Mouse (Mus musculus): ENCODE data around the gene Chkb. TPM values are rescaled to one million over a fixed set of nuclear protein-coding genes. Genes with fewer than 3 reads are reported as not detected.
"Not testable (repeated sequence)": the region's sequence is repeated elsewhere in the genome, so short reads cannot be mapped to it uniquely, and the experiment has no call there.

Chkb gene
- polyA plus RNA-seq, 1 experiment from 2014 or later, result 81.4 TPM

- Histone ChIP-seq H3K4me1 (replicated peaks) (peaks cover 32% of the 10 kb centered on the region), H3K9me3 (no peaks in the 10 kb centered on the region), H3K9ac (peak overlapping the region; percentile 91), H3K36me3 (peaks cover 20% of the 10 kb centered on the region), H3K4me3 (peak overlapping the region; percentile 73), H3K27me3 (peaks cover 16% of the 10 kb centered on the region; the same call in 1 of the 2 replicates), H3K27ac (replicated peaks) (peak overlapping the region; percentile 83), H3K4me2 (peak overlapping the region; percentile 91)
- 5% methylated on average over 24 of the region's 24 CpGs for whole genome bisulfite sequencing
- peak; percentile 87 for ATAC-seq (ENCODE audit: low read depth)
Observed at GRCm38 (mm10) chr15:89452906-89453864, 23.5 kb upstream of the Chkb start.

DNA sequence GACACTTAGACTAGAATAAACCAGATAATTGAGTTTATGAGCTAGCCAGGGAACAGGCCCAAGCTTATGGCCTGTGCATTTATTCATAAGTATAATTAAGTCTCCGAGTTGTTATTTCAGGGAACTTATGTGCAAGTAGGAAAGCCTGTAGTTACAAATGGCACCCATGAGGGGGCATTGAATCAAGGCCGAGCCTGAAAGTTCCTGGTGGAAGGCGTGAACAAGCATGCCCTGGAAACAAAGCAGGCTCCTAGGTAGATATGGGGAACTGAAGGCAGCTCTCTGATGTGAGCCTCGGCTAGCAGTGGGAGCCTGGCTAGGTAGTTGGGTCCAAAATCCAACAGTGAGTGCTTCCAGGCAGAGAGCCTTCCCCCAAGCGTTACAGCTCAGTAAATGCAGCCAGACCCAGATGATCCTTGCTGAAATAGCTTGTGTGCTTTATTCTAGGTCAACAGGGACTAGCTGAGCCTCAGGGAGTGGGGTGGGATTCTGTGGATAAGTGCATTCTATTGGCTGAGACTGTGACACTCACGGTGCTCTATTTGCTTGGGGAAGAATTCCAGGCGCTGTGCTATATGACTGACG, 12.9 kb upstream of the Chkb start:
- Histone ChIP-seq H3K36me3 (no peaks in the 10 kb centered on the region), H3K9ac (no peak overlapping the region), H3K27me3 (no peaks in the 10 kb centered on the region), H3K4me2 (no peak overlapping the region), H3K27ac (replicated peaks) (no peak overlapping the region), H3K4me1 (replicated peaks) (no peaks in the 10 kb centered on the region), H3K9me3 (no peaks in the 10 kb centered on the region), H3K4me3 (no peak overlapping the region)
- ATAC-seq (ENCODE audit: low read depth), result no peak
- 39% methylated on average over 8 of the region's 8 CpGs for WGBS

GRCm38 (mm10) chr15:89435878-89436277, 6.2 kb upstream of the Chkb start:
- Histone ChIP-seq H3K4me3 (no peak overlapping the region), H3K4me2 (no peak overlapping the region), H3K4me1 (replicated peaks) (peaks cover 11% of the 10 kb centered on the region; the same call in 1 of the 2 replicates), H3K27ac (replicated peaks) (no peak overlapping the region), H3K9ac (no peak overlapping the region), H3K27me3 (no peaks in the 10 kb centered on the region), H3K36me3 (no peaks in the 10 kb centered on the region), H3K9me3 (no peaks in the 10 kb centered on the region)
- ATAC-seq (ENCODE audit: low read depth), result no peak
- WGBS, result 90% methylated on average over 5 of the region's 5 CpGs

GRCm38 (mm10) chr15:89434136-89434535, 4.4 kb upstream of the Chkb start:
- no peak overlapping the region for H3K4me3 ChIP-seq
- no peak for ATAC-seq (ENCODE audit: low read depth)
- H3K4me1 ChIP-seq (replicated peaks), result peaks cover 20% of the 10 kb centered on the region
- no peaks in the 10 kb centered on the region for H3K9me3 ChIP-seq
- H3K4me2 ChIP-seq, result no peak overlapping the region
- no peak overlapping the region for H3K9ac ChIP-seq
- no peak overlapping the region for H3K27ac ChIP-seq (replicated peaks)
- 85% methylated on average over 3 of the region's 3 CpGs for WGBS
- H3K27me3 ChIP-seq, result no peaks in the 10 kb centered on the region
- H3K36me3 ChIP-seq, result no peaks in the 10 kb centered on the region

GRCm38 (mm10) chr15:89432946-89433345, 3.2 kb upstream of the Chkb start:
- no peaks in the 10 kb centered on the region for H3K9me3 ChIP-seq
- no peak overlapping the region for H3K27ac ChIP-seq (replicated peaks)
- no peak overlapping the region for H3K9ac ChIP-seq
- H3K4me2 ChIP-seq, result no peak overlapping the region
- H3K4me3 ChIP-seq, result no peak overlapping the region
- 91% methylated on average over 4 of the region's 4 CpGs for WGBS
- peaks cover 30% of the 10 kb centered on the region for H3K4me1 ChIP-seq (replicated peaks)
- H3K36me3 ChIP-seq, result no peaks in the 10 kb centered on the region; the same call in 1 of the 2 replicates
- no peak for ATAC-seq (ENCODE audit: low read depth)
- no peaks in the 10 kb centered on the region for H3K27me3 ChIP-seq

DNA sequence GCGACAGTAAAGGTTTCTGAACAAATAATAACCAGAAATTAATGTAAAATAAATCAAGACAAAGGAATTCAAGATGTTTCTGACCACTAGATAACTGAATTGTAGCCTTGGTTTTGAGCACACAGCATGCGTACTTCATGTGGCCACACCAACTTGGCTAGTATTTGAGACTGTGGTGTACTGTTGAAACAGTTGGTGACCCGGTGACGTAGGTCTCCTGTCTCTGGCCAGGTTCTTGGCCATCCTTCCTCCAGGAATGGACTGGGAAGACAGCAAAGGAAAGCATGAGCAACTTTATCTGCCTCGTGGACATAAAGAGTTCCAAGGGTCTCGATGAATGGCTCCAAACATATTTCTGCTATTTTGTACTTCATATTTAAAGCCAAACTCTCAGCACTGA, 2.1 kb upstream of the Chkb start:
- 94% methylated on average over 6 of the region's 6 CpGs for WGBS
- Histone ChIP-seq H3K4me1 (replicated peaks) (peaks cover 30% of the 10 kb centered on the region), H3K36me3 (peaks cover 11% of the 10 kb centered on the region), H3K9ac (0 out of 2 replicates have a peak overlapping the region, but pooled peaks have one; percentile 3), H3K4me3 (no peak overlapping the region), H3K27ac (replicated peaks) (no peak overlapping the region), H3K4me2 (no peak overlapping the region), H3K9me3 (no peaks in the 10 kb centered on the region), H3K27me3 (no peaks in the 10 kb centered on the region)
- no peak for ATAC-seq (ENCODE audit: low read depth)

DNA sequence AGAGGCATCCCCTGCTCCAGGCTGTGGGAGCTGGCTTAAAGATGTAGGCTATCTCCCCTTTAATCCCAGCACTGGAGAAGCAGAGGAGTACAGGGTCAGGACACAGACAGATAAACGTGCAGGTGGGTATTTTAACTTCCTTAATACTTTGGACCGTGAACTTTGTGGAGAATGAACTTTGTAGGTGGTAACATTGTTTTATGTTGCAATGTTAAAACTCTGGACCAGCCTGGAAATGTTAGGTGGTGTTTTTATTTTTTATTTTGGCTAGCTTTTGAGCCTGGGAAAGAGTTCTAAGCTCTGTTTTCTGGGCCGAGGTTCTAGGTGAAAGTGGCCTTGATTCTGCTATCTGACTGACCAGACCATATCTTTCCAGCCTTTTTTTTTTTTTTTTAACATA, 1.6 kb upstream of the Chkb start:
- Histone ChIP-seq H3K27ac (replicated peaks) (no peak overlapping the region), H3K4me3 (no peak overlapping the region), H3K4me2 (no peak overlapping the region), H3K9ac (no peak overlapping the region), H3K4me1 (replicated peaks) (peaks cover 30% of the 10 kb centered on the region), H3K36me3 (peaks cover 16% of the 10 kb centered on the region), H3K9me3 (no peaks in the 10 kb centered on the region), H3K27me3 (no peaks in the 10 kb centered on the region)
- WGBS, result 88% methylated on average over 3 of the region's 3 CpGs
- no peak for ATAC-seq (ENCODE audit: low read depth)

DNA sequence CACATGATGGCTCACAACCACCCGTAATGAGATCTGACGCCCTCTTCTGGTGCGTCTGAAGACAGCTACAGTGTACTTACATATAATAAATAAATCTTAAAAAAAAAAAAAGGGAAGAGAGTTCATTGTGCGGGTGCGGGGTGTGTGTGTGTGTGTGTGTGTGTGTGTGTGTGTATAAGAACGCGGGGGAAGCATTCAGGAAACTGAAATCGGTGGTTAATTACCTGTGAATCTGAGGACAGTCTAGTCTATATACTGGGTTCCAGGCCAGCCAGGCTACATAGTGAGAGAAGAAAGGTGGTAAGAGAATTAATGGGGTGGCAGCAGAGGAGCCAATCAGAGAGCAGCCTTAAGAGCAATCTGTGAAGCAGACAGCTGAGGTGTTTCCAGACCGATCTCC, 1.1 kb upstream of the Chkb start:
- H3K27ac ChIP-seq (replicated peaks); ATAC-seq (ENCODE audit: low read depth); H3K9ac ChIP-seq; H3K27me3 ChIP-seq; H3K4me3 ChIP-seq; H3K9me3 ChIP-seq: not testable (repeated sequence)
- WGBS, result 84% methylated on average over 8 of the region's 9 CpGs
- peaks cover 21% of the 10 kb centered on the region for H3K36me3 ChIP-seq
- peak overlapping the region; percentile 95 for H3K4me2 ChIP-seq
- H3K4me1 ChIP-seq (replicated peaks), result peaks cover 30% of the 10 kb centered on the region

- Histone ChIP-seq H3K4me3 (peak overlapping the region; percentile 77), H3K27ac (replicated peaks) (peak overlapping the region; percentile 96), H3K9ac (peak overlapping the region; percentile 87), H3K4me1 (replicated peaks) (peaks cover 33% of the 10 kb centered on the region), H3K27me3 (no peaks in the 10 kb centered on the region), H3K4me2 (peak overlapping the region; percentile 95), H3K9me3 (no peaks in the 10 kb centered on the region), H3K36me3 (peaks cover 25% of the 10 kb centered on the region)
- no peak for ATAC-seq (ENCODE audit: low read depth)
- WGBS, result 46% methylated on average over 6 of the region's 6 CpGs
Observed at GRCm38 (mm10) chr15:89430341-89430740, 633 bp upstream of the Chkb start.

DNA sequence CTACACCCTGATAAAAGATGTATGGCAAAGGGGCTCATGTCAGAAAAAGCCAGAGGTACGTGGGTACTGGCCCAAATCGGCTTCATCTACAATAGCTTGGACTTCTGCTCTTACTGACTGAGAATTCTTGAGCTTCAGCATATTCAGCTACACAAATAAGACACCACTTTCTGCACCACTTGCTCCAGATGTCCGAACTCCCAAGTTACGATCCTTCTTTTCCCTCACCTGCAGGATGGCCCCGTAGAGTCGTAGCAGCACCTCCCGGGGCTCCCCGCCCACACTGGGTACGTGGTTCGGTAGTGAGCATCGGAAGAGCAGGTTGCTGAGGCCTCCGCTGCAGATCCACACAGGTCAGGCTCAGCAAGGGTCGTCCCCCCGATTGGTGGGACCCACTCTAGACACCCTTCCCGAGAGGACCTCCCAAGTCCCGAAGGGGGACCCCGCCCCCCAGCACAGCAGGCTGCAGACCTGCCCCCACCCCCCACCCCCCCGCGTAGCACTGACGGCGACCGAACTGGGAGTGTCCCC, 822 bp downstream of the Chkb start:
- 3% methylated on average over 22 of the region's 22 CpGs for WGBS
- Histone ChIP-seq H3K9ac (peak overlapping the region; percentile 87), H3K27me3 (no peaks in the 10 kb centered on the region), H3K27ac (replicated peaks) (peak overlapping the region; percentile 96), H3K4me3 (peak overlapping the region; percentile 77), H3K36me3 (peaks cover 31% of the 10 kb centered on the region), H3K9me3 (no peaks in the 10 kb centered on the region), H3K4me2 (peak overlapping the region; percentile 95), H3K4me1 (replicated peaks) (peaks cover 33% of the 10 kb centered on the region)
- ATAC-seq (ENCODE audit: low read depth), result peak; percentile 58

GRCm38 (mm10) chr15:89428136-89428790, 1.4 kb downstream of the Chkb start:
- Histone ChIP-seq H3K4me3 (peak overlapping the region; percentile 77), H3K9ac (peak overlapping the region; percentile 87), H3K27me3 (no peaks in the 10 kb centered on the region), H3K9me3 (no peaks in the 10 kb centered on the region), H3K4me1 (replicated peaks) (peaks cover 33% of the 10 kb centered on the region), H3K27ac (replicated peaks) (no peak overlapping the region), H3K4me2 (peak overlapping the region; percentile 95), H3K36me3 (peaks cover 37% of the 10 kb centered on the region)
- ATAC-seq (ENCODE audit: low read depth), result no peak
- WGBS, result 82% methylated on average over 19 of the region's 19 CpGs

DNA sequence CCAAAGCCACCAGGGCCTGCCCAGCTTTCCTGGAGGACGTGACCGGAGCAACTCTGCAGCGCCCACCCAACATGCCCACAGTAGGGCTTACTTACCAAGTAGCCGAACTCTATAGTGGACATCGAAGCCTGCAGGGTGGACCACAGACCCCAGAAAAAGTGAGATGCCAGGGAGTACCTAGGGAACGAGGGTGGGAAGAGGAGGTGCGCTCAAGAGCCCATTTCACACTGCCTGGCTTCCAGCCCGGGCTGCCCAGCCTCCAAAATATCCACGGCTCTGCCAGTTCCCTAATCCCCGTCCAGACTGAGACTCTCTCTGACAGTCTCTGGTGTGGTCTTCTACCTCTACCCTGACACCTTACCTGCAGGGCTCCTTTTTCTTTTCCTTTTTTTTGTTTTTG, 3.0 kb downstream of the Chkb start:
- Histone ChIP-seq H3K27ac (replicated peaks) (no peak overlapping the region), H3K4me1 (replicated peaks) (peaks cover 30% of the 10 kb centered on the region), H3K9ac (no peak overlapping the region), H3K36me3 (peaks cover 49% of the 10 kb centered on the region), H3K27me3 (no peaks in the 10 kb centered on the region), H3K4me2 (no peak overlapping the region), H3K9me3 (no peaks in the 10 kb centered on the region), H3K4me3 (no peak overlapping the region)
- no peak for ATAC-seq (ENCODE audit: low read depth)
- 92% methylated on average over 10 of the region's 10 CpGs for WGBS

Measured in neural tube, embryonic 13.5 days (tissue).